Mouse (Mus musculus) mouse trophoblast stem cell (cell line): ENCODE measurements around the gene Smc1b.
"Not testable (repeated sequence)": the region's sequence is repeated elsewhere in the genome, so short reads cannot be mapped to it uniquely, and the experiment has no call there.

Experiments
- in situ Hi-C, 2 experiments: fragments of 300-500 bp; cut with MseI, MboI; formaldehyde crosslinking; loops; 2 replicates in 1 of 2; 3 replicates in 1 of 2; pipeline ENCODE4 v1.15.1; 2025

The Smc1b gene

DNA sequence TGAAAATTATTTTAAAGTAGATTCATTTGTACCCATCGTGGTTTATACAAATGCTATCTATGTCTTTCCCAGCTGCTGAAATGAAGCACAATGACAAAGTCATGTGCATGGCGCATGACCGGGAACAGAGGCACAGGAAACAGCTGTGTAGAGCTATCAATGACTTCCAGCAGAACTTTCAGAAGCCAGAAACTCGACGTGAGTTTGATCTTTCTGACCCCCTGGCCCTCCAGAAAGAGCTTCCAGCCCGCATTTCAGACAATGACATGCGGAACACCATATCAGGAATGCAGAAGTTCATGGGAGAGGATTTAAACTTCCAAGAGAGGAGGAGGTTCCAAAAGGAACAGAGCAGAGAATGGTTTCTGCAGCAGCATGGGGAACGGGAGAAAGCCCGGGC, 3.4 kb upstream of the Smc1b start:
- in situ Hi-C loops: no loop called here

GRCm38 (mm10) chr15:85132193-85132520, 393 bp upstream of the Smc1b start:
- in situ Hi-C loops: no loop called here

GRCm38 (mm10) chr15:85085641-85086040, 46.1 kb downstream of the Smc1b start:
- in situ Hi-C loops: no loop called here

DNA sequence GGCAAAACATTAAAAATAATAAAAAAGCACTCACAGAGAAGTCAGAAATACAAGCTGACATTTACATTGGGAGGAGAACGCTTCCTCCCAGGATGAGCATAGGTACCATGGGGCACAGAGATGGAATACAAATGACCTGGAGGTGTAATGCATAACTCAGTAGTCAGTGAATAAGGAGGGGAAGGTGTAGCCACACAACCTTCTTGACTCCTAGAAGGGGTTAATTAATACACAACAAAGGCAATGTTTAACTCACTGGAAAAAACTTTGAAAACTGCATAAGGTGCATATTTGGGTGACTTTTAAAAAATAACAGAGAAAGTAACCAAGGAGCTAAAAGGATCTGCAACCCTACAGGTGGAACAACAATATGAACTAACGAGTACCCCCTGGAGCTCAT, 59.1 kb downstream of the Smc1b start:
- in situ Hi-C loops: loop anchor here (5.0 kb wide), 2 partner anchors 70 to 75 kb away; no protein-coding TSS in a partner anchor

- in situ Hi-C loops: loop anchor here (5.0 kb wide), 2 partner anchors 68 to 73 kb away; no protein-coding TSS in a partner anchor
These were observed 61.2 kb downstream of the Smc1b start for GRCm38 (mm10) chr15:85070561-85070960.

DNA sequence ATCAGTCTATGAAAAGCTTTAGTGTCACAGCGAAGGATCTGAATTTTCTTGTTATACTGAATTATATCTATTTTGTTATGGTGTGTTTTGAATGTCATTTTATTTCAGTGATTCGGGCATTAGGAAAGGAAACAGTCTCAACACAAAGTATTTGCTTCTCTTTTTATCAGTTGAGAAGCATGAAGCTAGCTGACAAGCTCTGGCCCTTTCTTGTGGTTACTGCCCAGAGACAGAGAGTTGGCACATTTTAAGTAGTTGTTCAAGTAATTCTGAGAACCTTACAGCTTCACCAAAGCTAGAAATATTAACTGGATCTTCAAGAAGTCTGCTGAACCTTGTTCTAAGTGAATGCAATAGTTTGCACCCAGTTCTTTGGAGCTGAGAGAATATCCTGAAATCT, 68.3 kb downstream of the Smc1b start:
- in situ Hi-C loops: no loop called here

- in situ Hi-C loops: no loop called here
These were observed 76.6 kb downstream of the Smc1b start for GRCm38 (mm10) chr15:85055186-85055585.

- in situ Hi-C loops: no loop called here
These were observed 77.7 kb downstream of the Smc1b start for GRCm38 (mm10) chr15:85054098-85054497.

DNA sequence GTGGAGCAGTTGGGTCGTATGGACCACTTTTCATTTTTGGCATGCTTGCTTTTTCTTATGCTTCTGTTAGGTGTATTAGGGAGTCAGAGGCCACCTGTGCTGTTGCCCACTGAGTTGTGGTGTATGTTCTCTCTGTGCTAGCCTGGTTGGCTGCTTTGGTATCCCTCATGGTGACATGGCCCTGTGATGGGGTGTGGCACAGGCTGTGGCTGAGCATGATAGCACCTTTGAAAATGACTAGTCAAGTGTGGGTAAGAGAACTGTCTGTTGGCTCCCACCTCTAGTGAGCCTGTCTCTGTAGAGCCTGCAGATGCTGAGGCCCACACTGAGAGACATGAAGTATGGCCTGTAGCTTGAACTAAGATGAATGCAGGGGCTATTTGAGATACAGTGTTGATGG, 82.0 kb downstream of the Smc1b start:
- in situ Hi-C loops: no loop called here

GRCm38 (mm10) chr15:85047865-85048264, 83.9 kb downstream of the Smc1b start:
- in situ Hi-C loops: no loop called here

- in situ Hi-C loops: no loop called here
These were observed 85.4 kb downstream of the Smc1b start for GRCm38 (mm10) chr15:85046230-85046950.

DNA sequence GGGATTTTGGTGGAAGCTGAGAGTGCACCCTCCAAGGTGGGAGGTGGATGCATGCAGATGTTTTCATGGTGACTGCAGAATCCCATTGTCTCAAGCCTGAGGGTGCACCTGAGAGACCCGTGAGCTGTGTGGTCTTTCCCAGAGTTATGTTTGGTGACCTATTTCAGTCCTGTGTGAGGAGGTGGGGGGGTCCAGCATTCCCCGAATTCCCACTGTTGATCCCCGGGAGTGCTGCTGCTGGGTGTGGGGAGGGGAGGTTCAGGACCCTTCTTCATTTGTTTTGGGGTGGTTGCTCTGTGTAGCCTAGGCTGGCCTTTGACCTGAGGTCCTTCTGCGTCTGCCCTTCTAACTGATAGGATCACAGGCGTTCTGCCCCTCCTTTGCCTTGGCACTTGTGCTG, 88.0 kb downstream of the Smc1b start:
- in situ Hi-C loops: no loop called here

GRCm38 (mm10) chr15:85043116-85043515, 88.6 kb downstream of the Smc1b start:
- in situ Hi-C loops: no loop called here

- in situ Hi-C loops: no loop called here
These were observed 89.3 kb downstream of the Smc1b start for GRCm38 (mm10) chr15:85042361-85042954.

GRCm38 (mm10) chr15:85041546-85042225, 90.1 kb downstream of the Smc1b start:
- in situ Hi-C loops: no loop called here

DNA sequence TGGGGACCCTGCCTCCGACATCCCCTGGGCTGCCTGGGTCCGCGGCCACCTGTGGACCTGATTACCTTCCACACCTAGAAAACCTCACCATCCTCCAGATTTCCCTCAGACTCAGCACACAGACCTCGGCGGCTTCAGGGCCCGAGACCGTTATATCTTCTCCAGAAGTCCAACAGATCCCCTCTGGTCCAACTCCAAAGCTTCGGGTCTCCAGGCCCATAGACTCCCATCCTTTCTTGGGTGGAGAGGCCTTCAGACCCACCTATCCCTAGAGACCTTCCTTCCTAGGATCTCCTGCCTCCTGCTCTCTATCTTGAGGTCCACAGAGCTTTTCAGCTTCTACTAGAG, 94.4 kb downstream of the Smc1b start:
- in situ Hi-C loops: no loop called here

DNA sequence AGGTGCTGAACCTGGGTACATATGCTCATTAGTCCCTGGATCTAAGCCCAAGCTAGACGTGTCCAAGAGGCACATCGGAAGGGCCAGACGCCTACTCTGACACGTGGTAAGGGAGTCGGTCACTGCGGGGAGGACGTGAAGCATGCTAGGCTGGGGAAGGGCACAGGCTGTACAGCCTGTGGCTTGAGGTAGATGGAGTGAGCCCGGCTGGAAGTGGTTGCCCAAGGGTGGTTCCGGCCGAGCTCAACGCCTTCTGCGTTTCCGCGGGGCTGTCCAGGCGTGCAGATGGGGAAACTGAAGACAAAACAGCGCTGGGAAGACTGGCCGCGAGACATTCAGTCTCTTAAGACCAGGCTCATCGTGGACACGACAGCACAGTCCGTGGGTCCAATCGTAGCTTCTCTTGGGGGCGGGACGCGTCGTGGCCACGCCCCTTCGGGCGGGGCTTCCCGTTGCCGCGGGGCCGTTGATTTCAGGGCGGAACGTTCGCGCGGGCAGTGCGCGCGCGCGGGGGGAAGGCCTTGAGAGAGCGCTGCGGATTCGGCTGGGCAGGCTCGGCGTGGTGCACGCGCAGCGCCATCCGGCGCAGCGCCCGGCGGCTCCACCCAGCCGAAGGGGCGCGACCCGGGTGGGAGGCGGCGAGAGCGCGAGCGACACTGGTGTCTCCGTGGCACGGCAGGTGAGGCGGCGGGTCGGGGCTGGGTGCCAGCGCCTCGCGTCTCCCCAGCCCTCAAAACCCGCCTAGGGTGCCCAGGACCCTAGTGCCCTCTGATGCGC, 95.0 kb downstream of the Smc1b start:
- in situ Hi-C loops: no loop called here

- in situ Hi-C loops: not testable (repeated sequence)
These were observed 97.8 kb downstream of the Smc1b start for GRCm38 (mm10) chr15:85033916-85034315.

DNA sequence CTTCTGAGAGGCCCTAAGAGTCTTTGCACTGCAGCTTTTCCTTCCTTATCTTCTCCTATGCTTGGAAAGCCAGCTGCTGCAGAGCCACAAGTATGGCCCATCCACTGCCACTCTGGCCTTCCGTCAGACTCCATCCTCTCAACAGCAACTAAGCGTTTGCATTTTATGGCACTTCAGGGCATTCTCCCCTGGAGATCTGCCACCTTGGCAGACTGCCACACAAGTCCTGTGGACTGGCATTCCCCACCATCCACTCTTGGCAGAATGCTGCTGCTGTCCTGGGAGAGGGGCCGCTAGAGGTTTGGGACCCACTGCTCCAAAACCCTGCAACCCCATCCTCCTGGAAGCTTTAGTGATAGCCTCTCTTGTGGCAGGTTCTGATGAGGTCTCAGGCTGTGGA, 99.9 kb downstream of the Smc1b start:
- in situ Hi-C loops: no loop called here

DNA sequence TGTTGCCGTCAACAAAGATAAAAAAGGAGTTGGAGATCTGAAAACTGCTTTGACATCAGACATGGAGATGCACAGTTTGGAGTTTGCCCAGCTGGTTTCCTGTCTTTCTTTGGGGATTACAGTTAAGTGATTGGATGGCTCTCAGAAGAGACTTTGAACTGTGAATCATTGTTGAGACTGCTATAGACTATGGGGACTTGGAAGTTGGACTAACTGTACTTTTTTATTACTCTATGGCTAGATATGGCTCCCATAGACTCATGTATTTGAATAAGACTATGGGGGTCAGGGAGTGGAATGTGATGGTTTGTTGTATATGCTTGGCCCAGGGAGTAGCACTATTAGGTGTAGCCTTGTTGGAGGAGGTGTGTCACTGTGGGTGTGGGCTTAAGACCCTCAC, 101.1 kb downstream of the Smc1b start:
- in situ Hi-C loops: not testable (repeated sequence)

- in situ Hi-C loops: not testable (repeated sequence)
These were observed 103.1 kb downstream of the Smc1b start, which contains the start of gene Fam118a for GRCm38 (mm10) chr15:85028648-85029047. Fam118a (plus strand) TSS chr15:85028948.

DNA sequence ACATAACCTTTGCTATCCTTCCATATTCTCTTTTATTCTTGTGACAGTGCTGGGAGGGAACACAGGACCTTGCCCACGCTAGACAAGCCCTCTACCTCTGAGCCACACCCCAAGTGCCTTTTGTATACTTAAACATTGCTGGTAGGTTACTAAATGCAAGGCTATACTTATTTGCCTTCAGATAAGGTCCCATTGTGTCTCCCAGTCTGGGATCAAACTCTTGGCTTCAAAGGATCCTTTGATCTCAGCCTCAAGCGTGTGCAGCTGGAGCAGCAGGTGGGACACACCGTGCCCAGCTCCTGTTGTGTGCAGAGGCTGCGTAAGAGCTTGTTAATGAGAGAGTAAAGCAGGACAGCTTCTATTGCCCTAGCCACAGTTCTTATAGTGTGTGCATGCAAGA, 104.0 kb downstream of the Smc1b start:
- in situ Hi-C loops: no loop called here
